Mouse (Mus musculus) CD8-positive naive resting alpha-beta T cell, adult 2 months (primary cell): ENCODE measurements around the gene Cyp2j8.
"Not testable (repeated sequence)": the region's sequence is repeated elsewhere in the genome, so short reads cannot be mapped to it uniquely, and the experiment has no call there.

Experiments used
- DNase-seq, 2 experiments: peaks; one replicate each; pipeline ENCODE4 v3.0.0; 2022; ENCODE audit warnings: low read depth in 2 of 2, low spot score in 2 of 2

Cyp2j8 gene

DNA sequence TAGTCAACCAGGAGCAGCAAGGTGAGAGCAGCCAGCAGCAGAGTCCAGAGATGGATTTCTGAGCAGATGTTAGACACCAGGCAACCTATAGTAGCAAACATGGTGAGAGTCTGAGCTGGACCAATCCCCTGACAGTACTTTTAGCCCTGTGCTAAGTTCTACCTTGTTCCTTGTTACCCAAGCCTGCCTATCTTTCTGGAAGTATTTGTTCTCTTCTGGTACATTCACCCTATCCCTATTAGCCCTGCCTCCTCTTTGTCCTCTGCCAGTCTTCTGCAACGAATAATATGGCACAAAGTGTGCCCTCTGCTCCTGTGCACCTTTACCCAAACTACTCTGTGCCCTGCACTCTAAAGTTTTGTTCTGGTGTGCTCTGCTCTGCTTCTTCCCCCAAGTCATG is at the start of gene Cyp2j8:
Cyp2j8 (minus strand) TSS at position 101 of the 400 bp plus-strand sequence.
- DNase-seq = no peak

- DNase-seq = no peak
Measured at GRCm38 (mm10) chr4:96553133-96553819, 46.1 kb upstream of the Cyp2j8 start, which contains the start of gene Cyp2j6. Cyp2j6 (minus strand) TSS chr4:96553661.

GRCm38 (mm10) chr4:96551619-96552018 is 44.4 kb upstream of the Cyp2j8 start:
- DNase-seq = no peak

GRCm38 (mm10) chr4:96545976-96546375 is 38.8 kb upstream of the Cyp2j8 start:
- DNase-seq = no peak

DNA sequence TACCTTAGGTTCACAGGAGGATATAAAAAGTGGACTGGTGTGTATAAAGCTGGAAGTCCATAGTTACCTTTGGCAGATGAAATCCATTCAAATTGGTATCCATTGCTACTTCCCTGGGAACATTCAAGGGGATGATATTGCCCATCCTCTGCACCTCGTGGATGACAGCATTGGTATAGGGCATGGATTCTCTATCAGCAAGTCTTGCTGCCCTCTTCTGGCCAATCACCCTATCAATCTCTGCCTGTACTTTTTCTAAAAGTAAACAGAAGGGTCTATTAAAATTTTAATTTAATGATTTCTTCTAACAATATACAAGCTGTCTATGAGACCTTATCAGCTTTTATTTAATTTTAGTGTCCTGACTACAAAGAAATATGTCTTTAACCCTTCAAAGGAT is 18.6 kb upstream of the Cyp2j8 start:
- no peak for DNase-seq

DNA sequence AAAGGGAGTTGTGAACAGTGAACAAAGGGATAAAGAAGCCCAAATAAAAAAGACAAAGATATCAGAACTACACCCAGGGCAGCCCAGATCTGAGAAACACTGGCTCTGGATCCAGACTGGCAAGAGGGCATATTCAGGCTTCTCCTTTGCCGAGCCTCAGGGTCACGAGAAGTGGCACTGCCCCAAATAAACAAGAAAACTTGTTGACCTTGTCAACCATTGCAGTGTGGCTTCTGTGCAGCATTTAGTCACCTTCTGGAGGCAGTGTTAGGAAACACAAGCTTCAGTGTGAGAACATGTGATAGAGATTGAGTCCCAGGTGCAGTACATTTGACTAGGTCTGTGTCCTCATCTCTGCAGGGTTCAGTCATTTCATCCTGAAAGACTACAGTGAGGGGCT is 15.1 kb upstream of the Cyp2j8 start:
- DNase-seq = no peak

GRCm38 (mm10) chr4:96510083-96510482 is 2.9 kb upstream of the Cyp2j8 start:
- DNase-seq = no peak

- DNase-seq = not testable (repeated sequence)
Measured at GRCm38 (mm10) chr4:96463311-96464060, 43.7 kb downstream of the Cyp2j8 start.
